Mouse (Mus musculus) bone marrow, adult 2 months (tissue): ENCODE results near the gene Baz2b.

ENCODE experiments used
- CTCF ChIP-seq: fragments of 200-500 bp; IDR thresholded peaks from 2 replicates; pipeline ENCODE4 v1.5.1; 2011; ENCODE audit warnings: low read length, control low read depth; ENCODE audit not compliant: control insufficient read depth, insufficient read depth
- POLR2A ChIP-seq: fragments of 200-500 bp; IDR thresholded peaks from 2 replicates; pipeline ENCODE4 v1.6.1; 2011; ENCODE audit warnings: low read depth, mild to moderate bottlenecking, control low read depth, low read length, borderline replicate concordance; ENCODE audit not compliant: control insufficient read depth

DNA sequence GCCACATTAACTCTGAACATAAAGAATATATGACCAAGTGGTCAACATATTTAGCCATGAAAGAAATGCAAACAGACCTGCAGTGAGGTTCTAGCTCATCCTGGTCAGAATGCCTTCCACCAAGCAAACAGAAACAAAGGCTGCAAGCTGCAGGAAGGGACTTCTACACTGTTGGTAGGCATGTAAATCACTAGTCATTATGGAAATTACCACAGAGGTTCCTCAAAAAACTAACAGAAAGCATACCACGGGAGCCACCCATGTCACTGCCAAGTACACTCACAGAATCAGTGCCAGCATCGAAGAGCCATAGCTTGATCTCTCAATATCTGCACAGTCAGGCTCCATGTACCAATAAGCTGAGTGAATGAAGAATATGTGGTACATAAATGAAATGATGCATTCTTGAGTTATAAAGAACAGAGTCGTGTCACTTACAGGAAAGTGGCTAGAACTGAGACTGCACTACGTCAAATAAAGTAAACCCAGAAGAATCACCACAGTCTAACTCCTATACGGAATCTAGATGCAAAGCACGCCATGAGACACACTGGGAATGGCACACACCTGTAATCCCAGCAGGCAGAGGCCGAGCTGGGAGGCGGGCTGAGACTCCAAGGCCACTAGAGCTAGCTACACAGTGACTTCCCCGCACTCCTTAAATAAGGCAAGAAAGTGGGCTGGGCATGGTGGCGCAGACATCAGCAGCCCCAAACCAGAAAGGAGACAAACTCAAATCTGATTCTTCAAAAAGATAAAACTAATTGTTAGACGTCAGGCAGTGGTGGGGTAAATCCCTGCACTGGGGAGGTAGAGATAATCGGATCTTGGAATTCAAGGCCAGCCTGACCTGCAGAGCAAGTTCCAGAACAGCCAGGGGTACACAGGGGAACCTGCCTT, 95.7 kb downstream of the Baz2b start:
- TF ChIP-seq CTCF (no peak), POLR2A (no peak)
